Mouse (Mus musculus) skeletal muscle tissue, adult 2 months (tissue): ENCODE results near the gene Ddx24.
A peak's percentile ranks its signal among the peaks of the same experiment; 100 is the strongest.
"Not testable (repeated sequence)": the region's sequence is repeated elsewhere in the genome, so short reads cannot be mapped to it uniquely, and the experiment has no call there.

Experiments
- DNase-seq: peaks from one replicate; pipeline ENCODE4 v3.0.0-alpha.2; 2012; ENCODE audit warnings: low read depth, low spot score

Ddx24 gene

DNA sequence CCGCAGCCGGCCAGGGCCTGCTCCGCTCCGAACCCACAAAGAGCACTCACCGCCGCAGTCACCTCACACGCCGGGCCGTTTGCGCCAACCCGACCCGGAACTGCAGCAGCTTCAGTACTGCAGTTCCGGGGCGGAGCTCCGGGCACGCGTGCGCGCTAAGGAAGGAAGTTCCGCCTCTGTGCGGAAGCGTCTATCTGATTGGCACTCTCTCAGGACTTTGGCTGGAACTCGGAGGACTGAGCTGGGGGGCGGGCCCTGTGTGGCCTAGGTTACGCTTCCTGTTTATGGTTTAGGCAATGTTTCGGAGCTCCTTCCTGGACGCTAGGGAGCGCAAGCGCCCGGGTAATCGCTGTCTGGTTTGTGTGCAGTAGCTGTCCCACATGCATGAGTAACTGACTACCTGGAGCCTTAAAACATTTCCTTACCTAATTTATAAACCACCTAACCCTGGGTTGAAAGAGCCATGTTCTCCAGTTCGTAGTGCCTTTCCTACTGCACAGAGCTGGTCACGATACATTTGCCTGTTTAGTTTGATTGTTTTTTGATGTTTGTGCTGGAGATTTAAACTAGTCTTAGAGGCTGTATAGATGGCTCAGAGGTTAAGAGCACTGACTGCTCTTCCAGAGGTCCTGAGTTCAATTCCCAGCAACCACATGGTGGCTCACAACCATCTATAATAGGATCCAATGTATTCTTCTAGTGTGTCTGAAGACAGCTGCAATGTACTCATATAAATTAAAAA lies at the start of gene Ddx24:
Gene Ddx24 (minus strand): TSS at position 102 of the 742 bp plus-strand sequence.
- DNase-seq, result peak; percentile 99

DNA sequence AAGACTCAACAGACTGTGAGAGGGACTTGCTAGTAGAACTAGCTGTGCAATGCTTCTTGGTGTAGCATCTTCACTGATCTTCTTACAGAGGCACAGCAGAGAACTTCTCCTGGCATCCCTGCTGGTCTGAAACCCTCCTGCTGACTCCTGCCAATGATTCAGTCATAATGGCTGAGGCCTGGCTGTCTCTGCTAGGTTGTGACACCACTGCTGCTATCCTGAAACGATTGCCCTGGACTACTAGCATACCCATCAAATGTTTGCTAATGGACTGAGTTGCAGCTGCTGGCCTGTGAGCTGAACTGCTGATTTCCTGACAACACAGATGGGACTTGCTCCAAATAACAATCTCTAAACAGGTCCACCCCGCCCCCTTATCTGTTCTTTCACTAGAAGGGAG lies 48.9 kb upstream of the Ddx24 start:
- DNase-seq, result no peak

DNA sequence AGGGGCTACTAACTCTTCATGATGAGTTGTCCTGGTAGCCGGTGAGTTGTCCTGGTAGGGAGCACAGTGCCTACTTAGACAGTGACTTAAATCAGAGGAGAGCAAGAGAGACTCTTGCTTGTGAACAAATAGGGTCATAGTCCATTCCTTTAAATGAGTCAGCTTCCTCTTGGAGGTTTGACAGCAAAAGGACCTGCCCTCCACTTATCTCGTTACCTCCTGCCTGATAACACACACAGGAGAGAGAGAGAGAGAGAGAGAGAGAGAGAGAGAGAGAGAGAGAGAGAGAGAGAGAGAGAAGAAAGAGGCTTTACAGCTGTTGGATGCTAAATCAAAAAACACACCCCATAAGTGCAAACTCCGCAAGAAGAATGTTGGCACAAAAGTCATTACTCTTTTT lies 31.5 kb upstream of the Ddx24 start, which contains the start of gene Ifi27l2b:
Gene Ifi27l2b (minus strand): TSS at position 84 of the 400 bp plus-strand sequence.
- no peak for DNase-seq

DNA sequence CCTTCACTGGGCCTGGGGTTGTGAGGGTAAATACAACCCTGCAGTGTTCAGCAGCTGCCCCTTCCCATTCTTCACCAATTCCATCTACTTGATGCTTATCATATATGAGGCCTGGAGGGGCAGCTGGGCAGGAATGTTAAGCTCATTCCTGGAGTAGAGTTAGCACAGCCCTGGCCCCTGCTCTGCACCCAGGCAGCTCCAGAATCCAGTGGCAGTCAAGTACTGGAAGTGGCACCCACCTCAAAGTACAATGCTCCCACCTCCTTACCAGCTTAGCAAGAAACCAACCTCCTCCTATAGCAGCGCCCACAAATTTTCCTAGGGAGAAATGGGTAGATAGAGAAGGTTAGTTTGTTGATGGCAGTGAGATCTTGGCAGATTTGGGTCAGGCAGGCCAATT lies 31.1 kb upstream of the Ddx24 start:
- not testable (repeated sequence) for DNase-seq

DNA sequence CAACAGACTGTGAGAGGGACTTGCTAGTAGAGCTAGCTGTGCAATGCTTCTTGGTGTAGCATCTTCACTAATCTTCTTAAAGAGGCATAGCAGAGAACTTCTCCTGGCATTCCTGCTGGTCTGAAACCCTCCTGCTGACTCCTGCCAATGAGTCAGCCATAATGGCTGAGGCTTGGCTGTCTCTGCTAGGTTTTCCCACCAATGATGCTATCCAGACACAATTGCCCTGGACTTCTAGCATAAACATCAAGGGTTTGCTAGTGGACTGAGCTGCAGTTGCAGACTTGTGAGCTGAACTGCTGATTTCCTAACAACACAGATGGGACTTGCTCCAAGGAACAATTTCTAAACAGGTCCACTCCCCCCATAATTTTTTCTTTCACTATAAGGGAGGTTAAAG lies 27.7 kb upstream of the Ddx24 start:
- no peak for DNase-seq

GRCm38 (mm10) chr12:103445060-103445459 lies 19.4 kb upstream of the Ddx24 start:
- DNase-seq, result no peak

DNA sequence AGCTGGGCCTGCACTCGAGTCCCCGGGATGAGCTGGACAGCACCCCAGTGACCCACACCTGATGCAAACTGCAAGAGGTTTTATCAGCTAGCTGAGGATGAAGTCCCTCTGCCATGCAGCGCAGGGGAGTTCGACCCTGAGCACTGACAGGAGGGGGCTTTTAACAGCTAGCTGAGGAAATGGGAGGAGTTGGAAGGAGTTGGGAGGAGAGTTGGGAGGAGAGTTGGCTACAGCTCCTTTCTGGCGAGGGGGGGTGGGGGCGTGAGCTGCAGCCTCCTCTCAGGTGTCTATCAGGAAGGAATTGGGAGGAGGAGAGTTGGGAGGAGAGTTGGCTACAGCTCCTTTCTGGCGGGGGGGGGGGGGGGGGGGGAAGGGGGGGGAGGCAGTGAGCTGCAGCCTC lies 18.6 kb upstream of the Ddx24 start:
- DNase-seq, result not testable (repeated sequence)

GRCm38 (mm10) chr12:103443524-103443923 lies 17.9 kb upstream of the Ddx24 start, which contains the start of gene Ifi27l2a:
Gene Ifi27l2a, minus strand, starts transcription at chr12:103443680.
- peak; percentile 48 for DNase-seq

- DNase-seq, result no peak
Observed at GRCm38 (mm10) chr12:103437601-103438000, 12.0 kb upstream of the Ddx24 start.

DNA sequence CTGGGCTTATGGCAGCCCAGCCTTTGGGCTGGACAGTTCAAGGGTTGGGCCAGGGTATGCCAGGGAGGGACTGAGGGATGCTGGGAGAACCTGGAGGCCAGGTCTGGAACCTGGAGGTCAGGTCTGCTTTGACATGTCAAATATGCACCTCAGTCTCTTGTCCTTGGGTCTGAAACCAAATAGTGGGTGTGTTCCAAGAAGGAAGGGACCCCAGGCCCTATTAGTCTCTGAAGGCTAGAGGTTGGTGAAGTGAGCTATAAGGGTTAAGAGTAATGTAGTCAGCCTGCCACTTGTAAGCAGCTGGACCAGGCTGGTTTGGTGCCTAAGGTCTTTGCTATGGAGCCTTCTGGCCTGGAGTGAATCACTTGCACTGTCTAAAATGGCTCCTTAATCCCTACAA lies 9.2 kb upstream of the Ddx24 start:
- DNase-seq, result no peak

- peak; percentile 94 for DNase-seq
Observed at GRCm38 (mm10) chr12:103433986-103434731, 8.5 kb upstream of the Ddx24 start, which contains the start of gene Ifi27. Gene Ifi27, plus strand, starts transcription at chr12:103434211.

- DNase-seq, result no peak
Observed at GRCm38 (mm10) chr12:103433430-103433829, 7.8 kb upstream of the Ddx24 start.

- DNase-seq, result no peak
Observed at GRCm38 (mm10) chr12:103426710-103427109, 1.1 kb upstream of the Ddx24 start.

DNA sequence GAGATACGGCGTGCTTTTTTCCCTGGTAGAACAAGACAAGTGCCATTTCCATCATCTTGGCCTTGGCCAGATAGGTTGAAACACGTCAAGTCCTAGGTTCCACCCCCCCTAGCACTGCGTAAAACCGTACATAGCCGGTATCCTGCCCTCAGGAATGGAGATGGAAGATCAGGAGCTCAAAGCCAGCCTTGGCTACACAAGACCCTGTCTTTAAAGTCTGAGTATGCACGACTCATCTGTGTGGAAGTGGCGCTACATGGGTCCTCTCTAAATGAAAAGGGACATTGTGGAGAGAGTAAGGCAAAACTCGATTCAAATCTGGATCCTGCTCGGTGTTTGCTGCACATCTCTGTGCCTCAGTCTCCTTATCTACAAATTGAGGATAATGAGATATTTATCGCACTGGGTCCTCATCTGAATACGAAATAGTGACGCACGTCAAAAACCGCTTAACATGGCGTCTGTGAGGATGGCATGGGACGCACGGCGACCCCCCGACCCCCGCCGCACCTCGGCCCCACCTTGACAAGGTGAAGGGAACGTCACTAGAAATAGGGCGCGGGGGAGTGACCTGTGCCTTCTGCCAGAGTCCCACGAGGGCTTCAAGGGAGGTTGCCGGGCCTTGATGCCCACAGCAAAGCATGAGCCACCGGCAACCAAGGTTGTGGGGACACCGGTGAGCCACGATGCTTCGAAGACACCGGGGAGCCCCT lies 458 bp downstream of the Ddx24 start:
- no peak for DNase-seq

GRCm38 (mm10) chr12:103408144-103408543 lies 17.5 kb downstream of the Ddx24 start:
- no peak for DNase-seq

DNA sequence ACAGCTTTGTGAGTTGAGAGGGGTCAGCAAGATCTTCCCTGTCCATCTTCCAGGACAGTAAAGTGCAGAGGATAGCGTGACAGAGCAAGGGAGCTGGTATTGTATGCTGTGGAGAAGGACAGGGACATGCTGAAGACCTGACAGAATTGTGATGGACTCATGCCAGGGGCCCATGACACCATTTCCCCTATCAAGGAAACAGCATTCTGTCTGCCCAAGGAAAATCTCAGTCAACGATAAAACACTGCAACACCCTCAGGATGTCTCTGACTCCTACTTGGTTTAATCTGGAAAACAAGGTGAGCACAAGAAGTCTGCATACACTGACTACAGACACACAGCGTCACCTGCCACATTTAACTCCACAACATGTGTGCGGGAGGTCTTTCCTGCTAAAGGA lies 17.9 kb downstream of the Ddx24 start, which contains the start of gene 9330161L09Rik:
Gene 9330161L09Rik (minus strand): TSS at position 101 of the 400 bp plus-strand sequence.
- DNase-seq, result no peak

GRCm38 (mm10) chr12:103404131-103404530 lies 21.5 kb downstream of the Ddx24 start:
- no peak for DNase-seq

- DNase-seq, result no peak
Observed at GRCm38 (mm10) chr12:103396751-103397150, 28.9 kb downstream of the Ddx24 start.

DNA sequence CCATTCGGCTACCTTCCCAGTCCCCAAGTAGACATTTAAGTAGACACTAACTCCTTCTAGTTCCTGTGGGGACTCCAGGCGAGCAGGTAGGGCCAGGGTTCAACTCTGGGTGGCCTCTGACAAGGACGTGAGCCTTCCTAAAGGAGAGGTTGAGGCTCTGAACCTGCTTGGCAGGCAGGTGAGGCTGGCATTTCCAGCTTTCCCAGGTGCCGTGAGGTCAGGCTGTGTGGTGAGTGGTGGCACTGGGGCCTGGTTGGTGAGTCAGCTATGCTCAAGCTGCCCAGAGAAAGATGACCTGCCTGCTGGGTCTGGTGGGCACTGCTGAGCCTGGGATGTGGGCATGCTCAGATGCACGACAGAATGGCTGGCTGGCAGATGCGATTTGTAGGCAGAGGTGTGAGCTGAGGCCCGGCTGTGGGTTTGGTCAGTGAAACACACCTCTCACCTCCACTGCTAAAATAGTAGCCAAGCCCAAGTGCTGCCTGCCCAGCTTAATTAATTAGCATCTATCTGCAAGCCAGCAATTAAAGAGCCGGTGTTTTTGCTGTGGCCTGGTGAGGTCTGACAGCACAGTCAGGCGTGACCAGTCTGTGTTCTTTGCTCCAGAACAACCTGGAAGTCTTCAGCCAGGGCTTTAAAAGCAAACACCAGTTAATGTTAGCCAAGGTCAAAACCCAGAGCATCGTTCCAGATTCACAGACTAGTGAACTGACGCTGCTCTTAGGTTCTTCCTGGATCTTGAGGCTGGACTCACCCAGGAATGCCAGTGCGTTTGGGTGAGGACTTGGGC lies 29.9 kb downstream of the Ddx24 start:
- no peak for DNase-seq

DNA sequence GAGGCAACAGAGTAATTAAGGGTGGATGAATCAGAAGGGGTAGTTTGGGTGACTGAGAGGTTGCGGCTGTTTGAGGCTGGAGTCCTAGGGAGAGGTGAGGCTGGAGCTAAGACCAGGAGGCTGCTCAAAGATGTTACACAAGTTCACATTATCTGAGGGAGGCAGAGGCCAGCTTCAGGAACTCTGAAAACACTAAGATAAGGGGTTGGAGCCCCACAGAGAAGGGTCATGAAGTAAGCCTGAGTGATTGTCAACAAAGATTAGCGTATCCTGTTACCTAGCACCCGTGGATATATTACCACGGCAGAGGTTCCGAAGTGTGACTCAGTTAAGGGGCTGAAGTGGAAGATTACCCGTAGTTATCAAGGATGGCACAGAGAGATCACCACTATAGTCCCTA lies 32.1 kb downstream of the Ddx24 start:
- DNase-seq, result no peak

- DNase-seq, result no peak
Observed at GRCm38 (mm10) chr12:103391098-103391497, 34.5 kb downstream of the Ddx24 start.
